Mouse (Mus musculus): ENCODE results near the gene Neurl2.

DNA sequence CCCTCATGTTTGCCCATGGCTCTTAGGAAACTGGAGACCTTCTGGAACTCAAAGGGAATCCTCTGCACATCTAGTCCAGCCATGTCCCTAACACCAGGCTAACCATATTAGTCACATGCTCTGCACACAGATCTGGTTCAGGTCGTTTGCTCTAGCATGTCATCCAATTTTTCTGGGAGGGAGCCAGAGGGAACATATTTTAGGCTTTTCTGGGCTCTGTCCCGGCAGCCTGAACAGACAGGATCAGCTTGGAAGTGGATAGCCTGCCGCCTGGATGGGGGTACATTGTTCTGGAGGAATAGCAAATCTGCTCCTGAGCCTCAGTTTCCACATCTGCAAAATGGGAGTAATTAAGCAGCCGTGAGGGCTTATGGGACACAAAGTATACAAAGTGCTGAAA is 27.8 kb upstream of the Neurl2 start:
- TF ChIP-seq CTCF (IDR thresholded peaks at IDR 0.05; ENCODE audit: insufficient read depth, low read length) (no peak), POLR2A (IDR thresholded peaks at IDR 0.05; ENCODE audit: borderline replicate concordance, extremely low read depth, low read depth, low read length) (no peak)

All from lung, adult 2 months (tissue).